Mouse (Mus musculus) C2C12 (cell line): ENCODE results near the gene Tnnt1. TPM values are rescaled to one million over a fixed set of nuclear protein-coding genes. Genes with fewer than 3 reads are reported as not detected.

Experiments
- H3K27me3 ChIP-seq: one replicate; pipeline ENCODE4 v1.6.1; 2011; ENCODE audit not compliant: control insufficient read depth, insufficient read depth, insufficient read length
- H3K36me3 ChIP-seq: one replicate; pipeline ENCODE4 v1.6.1; 2011; ENCODE audit not compliant: control insufficient read depth, insufficient read depth
- H3K4me3 ChIP-seq: one replicate; pipeline ENCODE4 v1.5.1; 2011; ENCODE audit warnings: mild to moderate bottlenecking, control low read depth; ENCODE audit not compliant: poor library complexity, insufficient read depth, severe bottlenecking
- H3K79me2 ChIP-seq: one replicate; pipeline ENCODE4 v1.6.1; 2011; ENCODE audit not compliant: control insufficient read depth, insufficient read depth
- H3K79me3 ChIP-seq: one replicate; pipeline ENCODE4 v1.6.1; 2011; ENCODE audit warnings: low read depth, control low read depth
- H3ac ChIP-seq: one replicate; pipeline ENCODE3; 2011; ENCODE audit warnings: low read depth; ENCODE audit not compliant: control insufficient read depth, insufficient read length
- CEBPB ChIP-seq: IDR thresholded peaks from one replicate; pipeline ENCODE4 v1.6.1; 2011; ENCODE audit warnings: low read depth, mild to moderate bottlenecking, control low read depth, moderate library complexity
- CTCF ChIP-seq: IDR thresholded peaks from one replicate; pipeline ENCODE4 v1.5.1; 2011; ENCODE audit not compliant: control insufficient read depth, insufficient read depth, insufficient read length
- FOSL1 ChIP-seq: IDR thresholded peaks from one replicate; pipeline ENCODE4 v1.8.0; 2011; ENCODE audit warnings: mild to moderate bottlenecking, low read length; ENCODE audit not compliant: poor library complexity, insufficient read depth, severe bottlenecking
- MAX ChIP-seq: IDR thresholded peaks from one replicate; pipeline ENCODE4 v1.6.1; 2011; ENCODE audit warnings: mild to moderate bottlenecking, control low read depth
- MYOD1 ChIP-seq: IDR thresholded peaks from one replicate; pipeline ENCODE4 v1.6.1; 2011; ENCODE audit warnings: low read depth; ENCODE audit not compliant: control insufficient read depth, insufficient read length
- MYOG ChIP-seq: IDR thresholded peaks from one replicate; pipeline ENCODE4 v1.6.1; 2011; ENCODE audit not compliant: control insufficient read depth, insufficient read length; ENCODE audit errors: extremely low read depth
- USF1 ChIP-seq: IDR thresholded peaks from one replicate; pipeline ENCODE4 v1.6.1; 2011; ENCODE audit warnings: low read depth, mild to moderate bottlenecking, control low read depth, moderate library complexity
- polyA plus RNA-seq: library from polyadenylated mRNA; unstranded; fragments of >200 nt; fragmentation: generic; extraction: Trizol; gene quantifications from one replicate; pipeline ENCODE4 v1.2.1, GENCODE M21; 2012; ENCODE audit warnings: missing spikeins

Gene Tnnt1
- polyA plus RNA-seq, 1 experiment = 34.7 TPM

DNA sequence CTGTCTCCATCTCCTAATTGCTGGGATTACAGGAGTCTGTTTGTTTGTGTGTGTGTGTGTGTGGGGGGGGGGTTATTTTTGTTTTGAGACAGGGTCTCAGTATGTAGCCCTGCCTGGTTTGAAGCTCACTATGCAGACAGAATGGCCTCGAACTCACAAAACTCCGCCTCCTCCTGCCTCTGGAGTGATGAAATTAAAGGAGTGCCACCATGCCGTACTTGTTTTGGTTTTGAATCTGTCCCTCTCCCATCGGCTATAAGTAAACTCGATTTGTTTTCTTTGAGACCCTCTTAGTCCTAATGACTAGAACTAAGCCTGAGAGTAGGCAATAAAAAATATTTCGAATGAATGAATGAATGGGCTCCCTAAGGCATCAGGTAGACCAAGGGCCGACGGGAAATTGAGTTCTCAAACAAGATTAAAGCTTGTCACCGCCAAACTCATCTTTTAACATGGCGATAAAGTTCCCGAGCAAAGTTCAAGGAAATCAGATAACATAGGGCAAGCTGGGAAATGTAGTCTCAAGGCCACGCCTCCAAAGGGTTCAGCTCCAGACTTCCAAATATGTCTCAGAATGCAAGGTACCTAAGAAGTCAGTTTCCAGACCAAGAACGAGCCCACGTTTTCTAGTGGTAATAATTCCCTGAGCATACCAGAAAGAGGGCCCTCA is 13.6 kb downstream of the Tnnt1 start:
- H3K27me3 ChIP-seq = no peaks in the 10 kb centered on the region
- peak overlapping the region; percentile 4 for H3ac ChIP-seq
- peaks cover 33% of the 10 kb centered on the region for H3K79me3 ChIP-seq
- H3K4me3 ChIP-seq = peak overlapping the region; percentile 11
- H3K36me3 ChIP-seq = no peaks in the 10 kb centered on the region
- peaks cover 39% of the 10 kb centered on the region for H3K79me2 ChIP-seq
- no peak for TF ChIP-seq FOSL1
- TF ChIP-seq MAX = no peak
- no peak for TF ChIP-seq CTCF
- no peak for TF ChIP-seq MYOD1
- no peak for TF ChIP-seq MYOG
- TF ChIP-seq USF1 = no peak
- no peak for TF ChIP-seq CEBPB

DNA sequence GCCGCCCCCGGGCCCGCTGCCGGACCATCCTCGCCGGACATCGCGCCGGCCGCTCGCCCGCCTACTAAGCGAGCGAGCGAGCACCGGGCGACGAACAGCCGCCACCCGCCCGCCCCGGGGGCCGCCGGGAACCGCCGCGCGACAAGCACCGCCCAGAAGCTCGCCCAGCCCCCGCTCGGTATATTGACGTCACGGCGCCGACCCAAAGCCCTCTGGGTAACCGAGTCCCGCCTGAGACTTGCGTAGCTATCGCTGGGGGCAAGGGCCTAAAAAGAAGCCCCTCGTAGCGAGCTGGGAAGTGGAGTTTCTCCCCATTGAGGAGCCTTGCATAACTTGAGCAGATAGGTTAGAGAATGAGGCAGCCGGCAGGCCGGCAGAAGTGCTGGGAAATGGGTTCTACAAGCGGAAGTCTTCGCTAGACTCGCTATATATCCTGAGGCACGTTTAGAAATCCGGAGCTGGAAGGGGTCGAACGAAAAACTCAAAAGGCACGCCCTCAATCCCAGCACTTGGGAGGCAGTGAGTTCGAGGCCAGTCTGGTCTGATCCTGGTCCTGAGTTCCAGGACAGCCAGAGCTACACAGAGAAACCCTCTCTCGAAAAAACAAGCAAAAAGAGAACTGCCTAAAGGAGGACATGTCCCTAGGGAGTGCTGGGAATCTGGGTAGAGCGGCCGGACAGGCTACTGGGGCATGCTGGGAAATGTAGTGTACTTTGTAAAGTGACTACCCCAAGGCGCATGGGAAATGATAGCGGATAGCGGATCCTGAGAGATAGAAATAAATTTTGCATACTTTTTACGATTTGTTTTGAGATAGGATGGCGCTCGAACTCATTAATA is 14.4 kb downstream of the Tnnt1 start, which contains the start of gene Ppp1r12c:
Gene Ppp1r12c (minus strand): TSS at position 123 of the 840 bp plus-strand sequence.
- H3ac ChIP-seq = peak within 1 kb of the TSS; percentile 93
- H3K4me3 ChIP-seq = peak within 1 kb of the TSS; percentile 57
- no peak for TF ChIP-seq CEBPB
- no peak for TF ChIP-seq MAX
- no peak for TF ChIP-seq CTCF
- no peak for TF ChIP-seq MYOD1
- no peak for TF ChIP-seq FOSL1
- no peak for TF ChIP-seq USF1
- TF ChIP-seq MYOG = no peak
- peaks cover 41% of the 10 kb centered on the region for H3K79me3 ChIP-seq
- H3K27me3 ChIP-seq = no peaks in the 10 kb centered on the region
- peaks cover 47% of the 10 kb centered on the region for H3K79me2 ChIP-seq
- H3K36me3 ChIP-seq = peaks cover 4% of the 10 kb centered on the region

DNA sequence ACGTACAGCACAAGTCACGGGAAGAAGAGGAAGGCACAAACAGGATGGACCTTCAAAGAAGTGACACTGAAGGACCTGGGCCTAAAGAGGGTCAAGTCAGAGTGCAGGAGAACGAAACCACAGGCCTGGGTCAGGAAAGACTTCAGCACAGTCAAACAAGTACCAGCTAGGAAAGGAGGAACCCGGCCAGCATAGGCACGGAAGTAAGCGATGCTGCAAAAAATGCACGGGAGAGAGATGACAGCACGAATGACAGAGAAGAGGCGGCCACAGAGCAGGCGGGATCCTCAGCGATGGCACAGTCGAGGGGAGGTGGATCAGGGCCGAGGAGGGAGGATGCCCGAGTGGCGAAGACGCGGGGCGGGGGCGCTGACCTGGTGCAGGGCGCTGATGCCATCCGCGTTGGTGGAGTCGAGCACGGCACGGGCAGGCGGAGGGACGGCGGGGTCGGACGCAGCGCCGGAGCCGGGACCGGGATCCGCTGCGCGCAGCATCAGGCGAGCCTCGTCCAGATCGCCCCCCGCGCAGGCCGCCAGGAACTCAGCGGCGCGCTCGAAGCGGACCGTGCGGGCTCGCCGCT is 15.2 kb downstream of the Tnnt1 start:
- peaks cover 10% of the 10 kb centered on the region for H3K36me3 ChIP-seq
- peak overlapping the region; percentile 93 for H3ac ChIP-seq
- no peaks in the 10 kb centered on the region for H3K27me3 ChIP-seq
- no peak for TF ChIP-seq CEBPB
- peaks cover 48% of the 10 kb centered on the region for H3K79me3 ChIP-seq
- H3K79me2 ChIP-seq = peaks cover 55% of the 10 kb centered on the region
- H3K4me3 ChIP-seq = peak overlapping the region; percentile 57

DNA sequence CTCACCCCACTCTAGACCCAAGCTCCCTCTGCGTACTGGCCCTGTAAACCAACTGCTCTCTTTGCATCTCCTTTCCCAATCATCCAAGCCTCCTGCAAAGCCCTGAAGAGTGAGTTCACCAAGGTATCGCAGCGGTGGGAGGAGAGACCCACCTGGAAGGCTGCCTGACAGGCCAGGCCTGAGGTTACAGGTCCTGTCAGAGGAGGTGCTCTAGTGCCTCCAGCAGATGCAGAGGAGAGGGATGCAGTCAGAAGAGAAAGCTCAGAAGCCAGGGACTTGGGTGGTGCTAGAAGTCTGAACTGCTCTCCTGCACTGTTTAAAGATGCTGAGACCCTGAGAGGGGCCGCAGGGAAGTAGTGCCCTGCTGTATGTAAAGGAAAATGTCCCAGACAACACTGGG is 17.1 kb downstream of the Tnnt1 start:
- Histone ChIP-seq H3K4me3 (no peak overlapping the region), H3ac (no peak overlapping the region), H3K27me3 (no peaks in the 10 kb centered on the region), H3K79me2 (peaks cover 73% of the 10 kb centered on the region), H3K36me3 (peaks cover 10% of the 10 kb centered on the region), H3K79me3 (peaks cover 50% of the 10 kb centered on the region)
- TF ChIP-seq CTCF (no peak), CEBPB (no peak), MYOG (no peak), MAX (no peak), FOSL1 (no peak), USF1 (no peak), MYOD1 (no peak)

DNA sequence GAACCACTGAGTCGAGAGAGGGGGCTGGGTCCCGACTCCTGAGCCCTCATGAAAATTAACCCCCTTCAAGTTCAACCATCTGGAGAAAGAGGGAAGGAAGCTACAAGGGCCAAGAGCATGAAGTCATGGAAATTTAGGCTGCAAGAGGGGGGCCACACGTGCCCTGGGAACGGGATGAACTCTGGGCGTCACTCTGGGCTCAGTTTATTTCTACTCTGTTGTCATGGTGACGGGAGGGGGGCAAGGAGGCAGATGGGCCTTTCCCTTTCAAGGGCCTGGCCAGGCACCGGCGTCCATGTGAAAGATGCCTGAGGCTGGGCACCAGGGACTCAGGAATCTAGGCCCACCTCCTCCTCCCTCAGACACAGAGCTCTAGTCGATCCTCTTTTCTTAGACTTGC is 17.9 kb downstream of the Tnnt1 start:
- H3K79me2 ChIP-seq = peaks cover 80% of the 10 kb centered on the region
- peaks cover 50% of the 10 kb centered on the region for H3K79me3 ChIP-seq
- peaks cover 17% of the 10 kb centered on the region for H3K36me3 ChIP-seq
- no peaks in the 10 kb centered on the region for H3K27me3 ChIP-seq
- H3K4me3 ChIP-seq = no peak overlapping the region
- no peak overlapping the region for H3ac ChIP-seq
- TF ChIP-seq MYOD1 = no peak
- TF ChIP-seq MYOG = no peak
- TF ChIP-seq USF1 = no peak
- no peak for TF ChIP-seq CTCF
- TF ChIP-seq CEBPB = no peak
- no peak for TF ChIP-seq FOSL1
- no peak for TF ChIP-seq MAX
